Mouse (Mus musculus): ENCODE measurements at regions not wholly inside any gene's neighbourhood (a gene's known extent, or its start where the extent isn't known, plus 50 kb on each side); places are given as distances from the start of the nearest gene placed in this dataset.

DNA sequence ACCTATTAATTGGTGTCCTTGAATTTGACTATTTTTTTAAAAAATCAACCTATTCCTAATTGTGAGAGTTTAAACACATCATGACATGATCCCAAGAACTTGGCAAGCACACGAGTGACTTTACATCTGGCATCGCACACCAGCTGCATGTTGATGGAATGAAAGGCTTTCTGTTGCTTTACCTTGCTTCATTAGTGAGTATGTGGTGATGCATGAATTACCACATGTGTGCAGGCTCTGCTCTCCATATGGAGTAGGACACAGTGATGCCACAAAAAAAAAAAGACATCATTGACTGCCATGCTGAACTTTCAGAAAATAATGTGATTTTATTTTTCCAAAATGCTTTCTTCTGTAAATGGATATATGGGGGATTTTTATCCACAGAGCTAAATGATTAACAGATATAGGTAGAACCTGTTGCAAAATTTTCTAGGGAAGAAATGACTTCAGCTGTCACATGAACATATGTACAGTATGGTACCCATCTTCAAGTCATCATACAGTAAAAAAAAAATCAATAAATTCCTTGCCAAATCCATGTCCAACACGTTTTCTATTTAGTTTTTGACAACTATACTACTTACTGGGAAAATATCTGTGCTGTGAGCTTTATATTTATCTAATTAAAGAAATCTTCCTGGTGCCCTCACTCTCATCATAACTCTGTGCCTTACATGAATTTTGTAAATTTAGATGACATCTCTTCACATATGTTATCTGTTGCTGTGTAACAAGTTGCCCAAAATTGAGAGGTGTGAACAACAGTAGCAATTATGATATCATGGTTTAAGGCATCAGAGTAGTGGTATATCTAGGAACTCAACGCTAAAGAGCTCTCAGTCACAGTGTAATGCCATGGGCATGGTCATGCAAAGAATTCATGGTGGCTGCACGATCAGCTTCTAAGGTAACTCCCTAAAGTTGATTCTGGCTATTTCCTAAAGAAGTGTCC is 84.0 kb upstream of the Arrdc3 start:
- no peak for DNase-seq (ENCODE audit: low read depth, low spot score)

DNA sequence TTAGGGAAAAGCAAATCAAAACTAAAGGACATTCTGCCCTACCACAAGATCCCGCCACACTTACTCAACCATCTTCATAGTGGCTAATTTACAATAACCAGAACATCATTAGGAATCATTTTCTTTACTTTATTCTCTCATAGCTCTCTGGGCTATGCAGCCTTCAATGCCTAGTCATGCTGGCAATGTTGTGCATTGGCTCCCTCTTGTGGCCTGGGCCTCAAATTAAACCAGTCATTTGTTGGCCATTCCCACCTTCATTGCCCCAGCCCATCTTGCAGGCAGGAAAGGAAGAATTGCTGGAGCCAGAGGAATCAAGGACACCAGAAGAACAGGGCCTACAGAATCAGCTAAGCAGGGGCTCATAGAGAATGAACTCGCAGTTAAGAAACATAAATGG is 77.0 kb upstream of the Arrdc3 start:
- DNase-seq (ENCODE audit: low read depth, low spot score) = peak; percentile 78

DNA sequence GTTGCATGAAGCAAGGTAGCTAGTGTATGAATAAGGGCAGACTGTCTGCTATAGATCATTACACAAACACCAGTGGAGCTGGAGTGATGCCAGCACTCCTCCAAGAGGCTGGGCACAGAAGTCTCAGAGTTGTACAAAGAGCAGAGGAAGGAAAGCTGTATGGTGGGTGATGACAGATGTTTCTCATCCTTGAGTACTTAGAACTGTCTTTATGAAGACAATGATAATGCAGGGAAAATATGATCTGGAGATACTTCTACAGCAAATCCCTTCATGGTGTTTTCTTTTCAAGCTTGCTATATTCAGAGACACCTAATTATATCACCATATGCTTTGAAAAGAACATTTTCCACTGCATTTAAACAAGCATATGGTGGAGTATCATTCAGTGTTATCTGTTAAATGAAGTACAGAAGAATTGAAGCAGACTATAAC is 56.1 kb upstream of the Arrdc3 start:
- no peak for DNase-seq (ENCODE audit: low read depth, low spot score)

Measured in R1 (cell line).